Mouse (Mus musculus) lung, embryonic 15.5 days (tissue): ENCODE measurements around the gene Bcr. TPM values are rescaled to one million over a fixed set of nuclear protein-coding genes. Genes with fewer than 3 reads are reported as not detected.
A peak's percentile ranks its signal among the peaks of the same experiment; 100 is the strongest.

Experiments
- ATAC-seq: fragments of 200-750 bp; cut with Nextera tagmentation; 2 replicates; pipeline ENCODE4 v1.8.0; 2017; ENCODE audit warnings: moderate number of reproducible peaks, borderline replicate concordance; ENCODE audit not compliant: low FRiP score, low TSS enrichment; ENCODE audit errors: extremely low read depth
- H3K27ac ChIP-seq: fragments of 300-500 bp; sonication (generic); 2 replicates; pipeline ENCODE4 v1.5.1; 2015; ENCODE audit warnings: moderate library complexity, mild to moderate bottlenecking, inconsistent platforms
- H3K27me3 ChIP-seq: fragments of 300-500 bp; sonication (generic); 2 replicates; pipeline ENCODE4 v1.6.1; 2015; ENCODE audit warnings: inconsistent platforms
- H3K36me3 ChIP-seq: fragments of 300-500 bp; sonication (generic); 2 replicates; pipeline ENCODE4 v1.6.1; 2015; ENCODE audit warnings: inconsistent platforms
- H3K4me1 ChIP-seq: fragments of 300-500 bp; sonication (generic); 2 replicates; pipeline ENCODE4 v1.6.1; 2015; ENCODE audit warnings: inconsistent platforms
- H3K4me2 ChIP-seq: fragments of 300-500 bp; sonication (generic); 2 replicates; pipeline ENCODE4 v1.6.1; 2015; ENCODE audit warnings: inconsistent platforms, mild to moderate bottlenecking, moderate library complexity
- H3K4me3 ChIP-seq: fragments of 300-500 bp; sonication (generic); 2 replicates; pipeline ENCODE4 v1.5.1; 2015; ENCODE audit warnings: mild to moderate bottlenecking, inconsistent platforms
- H3K9ac ChIP-seq: fragments of 300-500 bp; sonication (generic); 2 replicates; pipeline ENCODE4 v1.6.1; 2015; ENCODE audit warnings: inconsistent platforms
- H3K9me3 ChIP-seq: fragments of 300-500 bp; sonication (generic); 2 replicates; pipeline ENCODE4 v1.6.1; 2016; ENCODE audit warnings: inconsistent platforms
- WGBS: fragments of 180-500 bp; shearing (Covaris S2); methylation state at CpG from one replicate; pipeline ENCODE4 v1.1.7; 2015; 5-methylcytosine and 5-hydroxymethylcytosine counted together
- polyA plus RNA-seq: library from polyadenylated mRNA; unstranded; fragments of >200 nt; fragmentation: Nextera tagmentation; extraction: Ambion mirVana; gene quantifications from 2 replicates; pipeline ENCODE4 v1.2.1, GENCODE M21; 2015

Bcr gene
- polyA plus RNA-seq, 1 experiment from 2014 or later, result 8.6 TPM

DNA sequence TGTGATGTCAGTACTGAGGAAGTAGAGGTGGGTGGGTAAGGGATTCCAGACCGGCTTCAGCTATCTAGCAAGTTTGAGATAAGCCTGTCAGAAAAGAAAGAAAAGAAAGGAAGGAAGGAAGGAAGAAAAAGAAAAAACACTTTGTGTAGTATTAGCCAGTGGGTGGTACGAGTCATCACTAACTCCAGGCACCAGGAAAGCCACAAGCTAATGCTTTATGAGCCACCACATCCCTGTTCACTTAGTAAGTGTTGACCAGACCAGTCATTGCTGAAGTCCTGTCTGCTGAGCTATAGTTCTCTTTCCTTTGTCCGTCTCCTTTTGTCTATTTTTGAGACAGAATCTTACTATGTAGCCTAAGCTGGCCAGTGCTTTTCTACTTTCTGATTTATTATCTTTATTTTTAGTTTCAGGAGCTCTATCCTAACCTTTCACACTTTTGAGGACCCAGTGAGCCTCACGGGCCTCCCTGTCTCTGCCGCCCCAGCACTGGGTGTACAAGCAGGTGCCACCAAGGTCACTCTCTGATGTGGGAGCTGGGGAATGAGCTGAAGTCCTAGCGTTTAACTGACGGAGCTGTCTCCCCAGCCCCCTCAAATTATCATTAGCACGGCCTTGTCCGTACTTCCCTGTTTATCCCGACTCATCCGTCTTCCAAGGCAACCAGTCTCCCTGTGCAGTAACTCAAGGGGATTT lies 10.0 kb downstream of the Bcr start:
- ATAC-seq, result no peak

DNA sequence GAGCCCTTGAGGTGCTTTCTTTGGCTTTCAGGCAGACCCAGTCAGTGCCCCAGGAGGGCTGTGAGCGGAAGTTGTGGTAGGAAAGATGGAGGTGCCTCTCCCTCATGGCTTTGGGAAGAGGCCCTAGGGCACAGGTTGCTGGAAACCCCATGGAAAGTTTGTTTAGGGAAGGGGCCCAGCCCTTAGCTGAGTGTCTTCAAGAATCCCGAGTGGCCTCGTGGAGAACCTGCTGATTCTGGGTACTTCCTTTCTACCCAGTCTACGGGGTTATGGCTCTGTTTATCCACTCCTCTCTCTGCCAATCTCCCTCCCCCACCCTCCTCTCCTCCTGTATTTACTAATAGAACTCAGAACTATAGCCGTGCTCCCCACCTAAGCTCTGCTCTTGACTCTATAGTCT lies 15.3 kb downstream of the Bcr start:
- H3K9me3 ChIP-seq, result no peaks in the 10 kb centered on the region
- H3K27ac ChIP-seq, result no peak overlapping the region
- no peaks in the 10 kb centered on the region for H3K27me3 ChIP-seq
- no peak overlapping the region for H3K4me3 ChIP-seq
- H3K36me3 ChIP-seq, result no peaks in the 10 kb centered on the region
- WGBS, result 38% methylated on average over 5 of the region's 5 CpGs
- H3K4me2 ChIP-seq, result no peak overlapping the region
- peaks cover 21% of the 10 kb centered on the region for H3K4me1 ChIP-seq
- no peak overlapping the region for H3K9ac ChIP-seq
- peak; percentile 35; the same call in 1 of the 2 replicates for ATAC-seq

More for the DNA sequence above, 10.0 kb downstream of the Bcr start:
- no peaks in the 10 kb centered on the region for H3K9me3 ChIP-seq
- H3K4me3 ChIP-seq, result no peak overlapping the region
- H3K4me1 ChIP-seq, result peaks cover 54% of the 10 kb centered on the region
- no peak overlapping the region for H3K27ac ChIP-seq
- no peaks in the 10 kb centered on the region for H3K27me3 ChIP-seq
- WGBS, result 37% methylated on average over 11 of the region's 11 CpGs
- H3K36me3 ChIP-seq, result no peaks in the 10 kb centered on the region
- no peak overlapping the region for H3K4me2 ChIP-seq
- H3K9ac ChIP-seq, result no peak overlapping the region

DNA sequence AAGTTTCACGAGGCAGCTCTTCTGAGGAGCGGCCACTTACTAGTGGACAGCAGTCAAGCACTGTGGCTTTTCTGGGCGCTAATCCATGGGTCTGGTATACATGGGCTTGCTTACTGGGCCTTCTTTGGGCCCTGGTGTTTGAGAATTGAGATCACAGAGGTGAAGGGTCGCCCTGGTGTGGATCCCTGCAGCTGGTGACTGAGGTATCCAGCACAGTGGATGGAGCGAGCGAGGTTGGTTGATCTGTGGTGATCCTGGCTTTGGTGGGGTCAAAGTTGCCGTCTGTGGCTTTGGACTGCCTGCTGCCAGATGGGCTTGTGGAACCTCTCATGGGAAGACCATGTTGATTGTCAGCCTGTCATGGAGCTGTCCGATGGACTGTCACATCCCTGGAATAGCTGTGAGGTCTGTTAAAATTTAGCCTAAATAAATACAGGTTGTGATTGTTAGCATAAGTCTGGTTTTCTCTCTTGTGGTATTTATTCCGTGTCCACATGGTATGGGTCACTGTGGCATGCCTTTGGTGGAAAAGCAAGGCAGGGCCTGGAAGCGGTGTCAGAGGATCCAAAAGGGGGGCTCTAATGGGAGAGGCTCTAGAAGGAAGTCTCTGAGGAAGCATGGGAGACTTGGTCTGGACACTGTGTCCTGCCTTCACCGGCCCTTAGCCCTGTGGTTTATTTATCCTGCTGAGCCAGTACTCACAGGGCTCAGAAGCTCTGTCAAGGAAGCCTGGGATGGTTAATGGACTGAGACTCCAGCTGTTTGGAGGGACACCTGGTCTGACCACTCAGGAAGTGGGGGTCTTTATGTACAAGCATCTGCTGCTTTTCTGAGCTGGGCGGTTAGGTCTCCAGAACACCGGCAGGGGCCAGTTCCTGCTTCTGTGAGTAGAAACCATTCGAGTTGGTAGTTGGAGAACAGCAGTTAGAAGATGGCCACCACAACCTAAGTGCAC lies 18.1 kb downstream of the Bcr start:
- ATAC-seq, result no peak
- no peak overlapping the region for H3K27ac ChIP-seq
- no peaks in the 10 kb centered on the region for H3K36me3 ChIP-seq
- H3K9ac ChIP-seq, result no peak overlapping the region
- no peak overlapping the region for H3K4me3 ChIP-seq
- H3K9me3 ChIP-seq, result no peaks in the 10 kb centered on the region
- H3K4me2 ChIP-seq, result no peak overlapping the region
- 62% methylated on average over 14 of the region's 14 CpGs for WGBS
- H3K4me1 ChIP-seq, result peaks cover 14% of the 10 kb centered on the region; the same call in 1 of the 2 replicates
- no peaks in the 10 kb centered on the region for H3K27me3 ChIP-seq

DNA sequence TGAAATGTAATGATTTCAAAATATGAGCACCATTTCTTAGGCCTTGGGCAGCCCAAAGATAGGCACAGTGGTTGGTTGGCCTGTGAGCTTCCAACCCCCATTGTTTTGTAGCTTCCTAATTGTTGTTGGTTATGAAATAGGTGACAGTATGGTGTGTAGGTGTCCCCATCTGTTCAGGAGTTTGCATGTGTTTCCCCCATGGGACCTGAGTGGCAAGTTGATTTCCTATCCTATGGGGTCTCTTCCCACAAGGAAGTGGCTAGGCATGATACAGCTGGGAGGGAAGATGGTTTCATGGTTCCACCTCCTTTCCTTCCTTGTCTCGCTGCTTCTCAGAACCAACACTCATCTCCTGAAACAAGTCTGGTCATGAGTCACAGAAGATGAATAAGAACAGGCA lies 24.9 kb downstream of the Bcr start:
- H3K4me3 ChIP-seq, result no peak overlapping the region
- no peak overlapping the region for H3K9ac ChIP-seq
- no peak overlapping the region for H3K4me2 ChIP-seq
- no peaks in the 10 kb centered on the region for H3K36me3 ChIP-seq
- no peaks in the 10 kb centered on the region for H3K4me1 ChIP-seq
- WGBS, result 81% methylated on average over 1 of the region's 1 CpGs
- no peak overlapping the region for H3K27ac ChIP-seq
- H3K9me3 ChIP-seq, result no peaks in the 10 kb centered on the region
- ATAC-seq, result no peak
- no peaks in the 10 kb centered on the region for H3K27me3 ChIP-seq

DNA sequence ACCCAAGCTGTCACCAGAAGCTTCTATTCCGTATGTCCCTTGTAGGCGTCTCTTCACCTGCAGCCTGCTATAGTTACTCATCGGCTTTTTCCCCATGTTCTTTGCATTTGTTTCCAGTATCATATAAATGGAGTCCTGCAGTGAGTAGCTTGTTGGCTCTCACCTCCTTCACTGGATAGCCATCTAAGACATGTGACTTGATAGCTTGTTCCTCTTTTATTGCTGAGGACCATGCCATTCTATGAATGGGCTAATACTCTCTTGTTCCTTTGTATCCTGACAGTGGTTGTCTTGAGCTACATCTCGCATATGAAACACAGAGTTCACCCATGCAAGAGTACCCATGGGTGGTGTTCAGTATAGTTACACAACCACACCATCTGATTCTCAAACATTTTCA lies 28.1 kb downstream of the Bcr start:
- Histone ChIP-seq H3K27me3 (no peaks in the 10 kb centered on the region), H3K36me3 (no peaks in the 10 kb centered on the region), H3K4me2 (no peak overlapping the region), H3K9me3 (no peaks in the 10 kb centered on the region), H3K9ac (no peak overlapping the region), H3K4me3 (no peak overlapping the region), H3K27ac (no peak overlapping the region), H3K4me1 (peaks cover 11% of the 10 kb centered on the region)
- ATAC-seq, result no peak
- WGBS, result 91% methylated on average over 4 of the region's 4 CpGs

DNA sequence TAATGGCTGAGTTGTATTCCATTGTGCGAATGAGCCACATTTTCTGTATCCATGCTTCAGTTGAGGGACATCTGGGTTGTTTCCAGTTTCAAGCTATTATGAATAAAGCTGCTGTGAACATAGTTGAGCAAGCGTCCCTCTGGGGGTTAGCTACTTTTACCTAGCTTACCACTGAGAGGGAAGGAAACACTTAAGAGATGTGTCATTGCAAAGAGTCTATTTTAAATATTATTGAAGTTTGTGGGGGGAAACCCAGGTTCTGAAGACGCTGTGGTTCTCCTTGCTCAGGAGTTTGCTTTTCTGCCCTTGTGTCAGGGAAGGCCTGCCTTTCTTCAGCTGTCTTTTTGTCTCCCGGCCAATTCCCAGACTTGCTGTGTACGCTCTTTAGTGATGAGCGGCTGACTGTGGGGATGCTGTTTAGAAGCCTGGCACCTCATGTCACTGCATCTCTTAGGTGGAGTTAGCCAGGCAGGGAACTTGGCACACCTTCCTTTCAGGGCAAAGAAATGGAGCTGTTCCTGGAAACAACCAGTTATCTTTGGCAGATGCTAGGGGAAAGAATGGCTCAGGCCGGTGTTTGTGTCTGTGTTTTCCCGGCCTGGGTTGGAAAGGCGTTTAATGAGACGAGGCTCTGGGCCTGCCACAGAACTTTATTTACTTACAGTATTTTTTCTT lies 31.2 kb downstream of the Bcr start:
- Histone ChIP-seq H3K36me3 (no peaks in the 10 kb centered on the region), H3K4me3 (no peak overlapping the region), H3K27ac (no peak overlapping the region), H3K9me3 (no peaks in the 10 kb centered on the region), H3K4me2 (no peak overlapping the region), H3K27me3 (no peaks in the 10 kb centered on the region), H3K9ac (no peak overlapping the region), H3K4me1 (peaks cover 21% of the 10 kb centered on the region)
- ATAC-seq, result no peak
- 63% methylated on average over 10 of the region's 10 CpGs for WGBS

DNA sequence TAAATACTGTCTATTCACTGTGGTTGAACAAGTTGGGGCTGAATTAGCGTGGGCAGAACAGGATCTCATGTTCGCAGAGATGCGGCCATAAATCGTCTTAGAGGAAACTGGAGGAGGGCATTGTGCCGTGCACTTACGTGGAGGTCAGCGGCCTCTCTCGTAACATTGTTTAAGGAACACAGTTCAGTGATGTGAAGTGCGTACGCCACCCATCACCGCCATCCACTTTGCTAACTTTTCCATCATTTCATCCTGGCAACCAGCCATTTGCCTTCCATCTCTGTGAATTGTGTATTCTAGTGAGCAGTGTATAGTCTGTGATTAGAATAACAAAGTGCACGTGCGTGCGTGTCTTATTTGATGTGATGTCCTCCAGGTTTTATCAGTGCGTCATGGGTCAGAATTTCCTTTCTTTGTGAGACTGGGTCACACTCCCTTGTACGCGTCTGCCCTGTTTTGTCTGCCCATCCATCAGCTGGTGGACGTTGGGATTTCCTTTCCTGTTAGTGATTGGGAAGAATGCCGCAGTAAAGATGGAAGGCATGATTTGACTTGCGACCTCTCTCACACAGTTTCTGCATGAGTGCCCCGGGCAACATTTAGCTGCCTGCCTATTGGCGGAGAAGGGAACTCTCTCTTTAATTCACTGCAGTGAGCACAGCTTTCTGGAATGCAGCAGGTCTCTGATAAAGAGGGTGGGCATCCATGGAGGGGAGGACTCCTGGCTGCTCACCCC lies 33.0 kb downstream of the Bcr start:
- H3K36me3 ChIP-seq, result no peaks in the 10 kb centered on the region
- no peaks in the 10 kb centered on the region for H3K9me3 ChIP-seq
- no peaks in the 10 kb centered on the region for H3K27me3 ChIP-seq
- peaks cover 39% of the 10 kb centered on the region for H3K4me1 ChIP-seq
- no peak overlapping the region for H3K9ac ChIP-seq
- no peak overlapping the region for H3K4me3 ChIP-seq
- no peak overlapping the region for H3K27ac ChIP-seq
- ATAC-seq, result peak; percentile 32; the same call in 1 of the 2 replicates
- WGBS, result 16% methylated on average over 22 of the region's 22 CpGs
- H3K4me2 ChIP-seq, result no peak overlapping the region

DNA sequence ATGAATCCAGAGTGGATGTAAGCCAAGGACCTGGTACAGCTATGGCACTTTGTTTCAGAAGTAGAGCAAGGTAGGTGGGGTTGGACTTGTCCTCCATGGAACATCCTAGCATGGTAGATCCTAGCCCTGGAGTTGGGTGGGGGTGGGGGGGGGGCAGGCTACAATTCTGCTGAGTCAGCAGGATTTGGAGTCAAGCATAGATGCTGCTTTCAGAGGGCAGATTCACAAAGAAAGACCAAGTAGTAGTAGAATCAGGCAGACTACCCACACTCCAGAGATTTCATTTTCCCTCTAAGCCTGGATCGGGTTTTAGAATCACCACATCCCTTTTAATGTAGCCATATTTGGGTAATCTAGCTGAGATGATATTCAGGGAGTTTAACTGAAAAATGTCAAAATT lies 33.9 kb downstream of the Bcr start:
- no peaks in the 10 kb centered on the region for H3K36me3 ChIP-seq
- no peak overlapping the region for H3K9ac ChIP-seq
- H3K9me3 ChIP-seq, result no peaks in the 10 kb centered on the region
- H3K27ac ChIP-seq, result no peak overlapping the region
- no peak for ATAC-seq
- no peaks in the 10 kb centered on the region for H3K27me3 ChIP-seq
- WGBS, result 88% methylated on average over 1 of the region's 1 CpGs
- no peak overlapping the region for H3K4me3 ChIP-seq
- H3K4me2 ChIP-seq, result no peak overlapping the region
- H3K4me1 ChIP-seq, result peaks cover 48% of the 10 kb centered on the region

DNA sequence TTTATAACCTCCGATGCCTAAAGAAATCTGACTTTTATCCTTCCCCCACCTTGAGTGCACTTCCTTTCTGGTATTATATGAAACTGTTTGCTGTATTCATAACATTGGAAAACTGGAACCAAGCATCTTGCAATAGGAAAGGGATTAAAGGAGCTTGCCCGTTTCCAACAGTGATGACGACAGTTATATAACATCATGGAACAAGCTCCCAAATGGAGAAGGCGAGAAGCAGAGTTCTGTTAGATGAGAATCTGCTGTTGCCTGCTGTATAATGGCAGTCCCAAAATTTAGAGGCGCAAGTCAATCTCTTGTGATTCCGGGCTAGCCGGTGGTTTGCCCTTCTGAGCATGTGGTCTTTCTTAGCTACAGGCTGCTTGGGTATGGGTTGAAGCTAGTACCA lies 34.8 kb downstream of the Bcr start:
- Histone ChIP-seq H3K27ac (no peak overlapping the region), H3K27me3 (no peaks in the 10 kb centered on the region), H3K36me3 (no peaks in the 10 kb centered on the region), H3K9ac (no peak overlapping the region), H3K4me3 (no peak overlapping the region), H3K4me1 (peaks cover 53% of the 10 kb centered on the region), H3K4me2 (no peak overlapping the region), H3K9me3 (no peaks in the 10 kb centered on the region)
- 91% methylated on average over 7 of the region's 7 CpGs for WGBS
- ATAC-seq, result no peak

DNA sequence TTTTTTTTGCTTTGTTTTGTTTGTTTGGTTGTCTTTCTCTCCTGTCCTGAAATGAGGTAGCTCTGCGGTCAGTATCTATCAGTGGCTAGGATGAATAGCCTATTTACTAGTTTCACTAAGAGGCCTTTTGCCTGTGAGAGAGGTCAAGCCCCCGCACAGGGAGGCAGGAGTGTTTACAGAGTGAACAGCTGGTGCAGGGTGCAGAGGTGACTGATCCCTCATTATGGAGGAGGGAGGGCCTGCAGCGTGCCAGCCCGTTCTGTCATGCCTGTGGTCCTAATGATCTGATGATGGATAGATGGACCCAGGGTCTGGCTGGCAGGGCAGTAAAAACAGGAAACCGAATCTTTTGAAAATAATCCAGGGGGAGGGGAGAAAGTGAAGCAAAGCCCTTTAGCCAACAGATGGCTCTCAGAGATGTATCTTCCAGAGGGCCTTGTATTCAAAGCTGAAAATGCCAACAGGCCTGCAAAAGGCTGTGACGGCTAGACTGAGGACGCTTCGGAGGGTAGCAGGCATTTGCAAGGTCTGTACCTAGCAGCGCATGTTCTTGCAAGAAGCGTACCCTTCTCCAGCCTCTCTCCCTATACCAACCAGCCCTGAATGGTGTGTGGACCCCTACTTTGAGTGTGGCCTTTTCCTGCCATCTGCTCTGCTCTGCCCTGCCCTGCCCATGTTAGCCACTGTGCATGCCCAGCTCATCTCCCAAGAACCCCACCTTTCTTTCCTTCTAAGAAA lies 38.2 kb downstream of the Bcr start:
- Histone ChIP-seq H3K36me3 (no peaks in the 10 kb centered on the region), H3K27ac (peak overlapping the region; percentile 50), H3K4me3 (no peak overlapping the region), H3K9me3 (no peaks in the 10 kb centered on the region), H3K27me3 (no peaks in the 10 kb centered on the region), H3K9ac (no peak overlapping the region), H3K4me1 (peaks cover 57% of the 10 kb centered on the region), H3K4me2 (0 out of 2 replicates have a peak overlapping the region, but pooled peaks have one; percentile 3)
- WGBS, result 27% methylated on average over 10 of the region's 10 CpGs
- ATAC-seq, result peak; percentile 69; the same call in 1 of the 2 replicates

DNA sequence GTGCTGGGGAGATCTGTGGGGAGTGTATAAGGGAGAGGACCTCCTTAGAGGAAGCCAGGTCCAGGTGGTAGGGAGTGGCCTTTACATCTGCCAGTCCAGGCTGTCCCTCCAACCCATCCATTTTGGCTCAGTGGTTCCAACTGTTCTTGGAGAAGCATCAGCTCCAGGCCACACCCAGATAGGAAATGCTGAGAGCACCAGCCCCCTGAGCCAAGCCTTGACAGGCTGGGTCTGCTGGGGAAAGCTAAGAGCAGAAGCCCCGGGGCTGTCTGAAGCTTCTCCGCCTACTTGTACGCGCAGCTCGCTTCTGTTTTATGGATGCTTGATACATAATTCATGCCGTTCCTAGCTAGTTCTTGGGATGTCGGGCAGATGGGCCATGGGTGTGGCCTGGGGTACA lies 39.9 kb downstream of the Bcr start:
- peaks cover 70% of the 10 kb centered on the region for H3K4me1 ChIP-seq
- no peaks in the 10 kb centered on the region for H3K36me3 ChIP-seq
- WGBS, result 66% methylated on average over 7 of the region's 7 CpGs
- no peaks in the 10 kb centered on the region for H3K27me3 ChIP-seq
- no peaks in the 10 kb centered on the region for H3K9me3 ChIP-seq
- no peak overlapping the region for H3K4me2 ChIP-seq
- no peak overlapping the region for H3K9ac ChIP-seq
- H3K4me3 ChIP-seq, result no peak overlapping the region
- no peak overlapping the region for H3K27ac ChIP-seq
- no peak for ATAC-seq
